Mouse (Mus musculus): Measurements from ENCODE around the gene Cdkn1a.

DNA sequence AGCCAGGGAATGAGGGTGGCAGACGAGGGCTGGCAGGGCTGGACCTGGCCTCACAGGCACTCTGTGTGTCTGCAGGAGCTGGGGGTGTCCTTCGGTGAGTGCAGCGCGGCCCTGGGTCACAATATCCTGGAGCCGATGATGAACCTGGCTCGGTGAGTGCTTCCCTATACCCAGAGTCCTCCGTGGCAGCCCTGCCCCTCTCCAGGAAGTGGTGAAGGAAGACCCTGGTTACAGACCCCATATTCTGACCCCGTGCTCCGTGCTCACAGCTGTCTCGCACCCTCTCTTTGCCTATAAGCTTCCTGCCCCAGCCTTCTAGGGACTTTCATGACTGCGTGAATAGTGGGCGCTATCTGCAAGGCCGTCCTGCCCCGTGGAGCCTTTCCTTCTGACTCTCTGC, 56.5 kb downstream of the Cdkn1a start:
- TF ChIP-seq CTCF (IDR thresholded peaks at IDR 0.05; ENCODE audit: extremely low read depth, insufficient read length, insufficient replicate concordance, low read depth, low read length) (no peak), POLR2A (IDR thresholded peaks at IDR 0.05; ENCODE audit: low read depth, low read length) (no peak)

All from small intestine, adult 2 months (tissue).